Mouse (Mus musculus) left cerebral cortex, postnatal 25 days (tissue): ENCODE measurements around the gene Prdm11. TPM values are rescaled to one million over a fixed set of nuclear protein-coding genes. Genes with fewer than 3 reads are reported as not detected.

ENCODE experiments used
- DNase-seq, 2 experiments: peaks; one replicate each; pipeline ENCODE4 v3.0.0; 2022; ENCODE audit warnings: low spot score in 2 of 2, mixed read lengths in 1 of 2
- intact Hi-C: fragments of 180-260 bp; cut with DNase I; formaldehyde crosslinking; loops from one replicate; pipeline ENCODE4 v1.15.1; 2025
- total RNA-seq, 2 experiments: library from RNA; stranded (reverse); gene quantifications; 2 replicates each; pipeline ENCODE4 v1.2.3; 2021

Gene Prdm11
- total RNA-seq, 2 experiments from 2014 or later: 21.7 to 25.8 TPM

GRCm38 (mm10) chr2:93048601-93049323 is 2.8 kb upstream of the Prdm11 start:
- DNase-seq: no peak
- intact Hi-C loops: loop anchor here (5.0 kb wide), 1 partner anchor 96 kb away; no protein-coding TSS in a partner anchor

GRCm38 (mm10) chr2:93047491-93048050 is 1.6 kb upstream of the Prdm11 start:
- DNase-seq: no peak
- intact Hi-C loops: loop anchor here (5.0 kb wide), 1 partner anchor 95 kb away; no protein-coding TSS in a partner anchor

DNA sequence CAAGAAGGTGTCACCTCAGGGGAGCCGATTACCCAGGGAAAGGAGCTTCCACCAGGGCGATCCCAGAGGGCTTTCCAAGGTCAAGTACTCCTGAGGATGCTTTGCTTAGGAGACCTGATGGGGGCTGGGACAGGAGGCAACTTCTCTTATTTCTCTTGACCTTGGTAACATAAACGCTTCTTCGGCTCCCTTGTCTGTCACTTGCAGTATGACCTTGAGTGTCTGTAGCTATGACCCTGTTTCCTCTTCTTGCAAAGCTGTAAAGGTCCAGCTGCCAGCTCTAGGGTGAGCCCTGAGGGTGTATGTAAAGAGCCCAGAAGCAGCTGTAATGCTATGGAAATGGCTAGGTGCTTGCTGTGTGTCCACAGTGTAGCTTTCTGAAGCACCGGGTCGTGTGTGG is 1.1 kb upstream of the Prdm11 start:
- intact Hi-C loops: loop anchor here (5.0 kb wide), 1 partner anchor 95 kb away; no protein-coding TSS in a partner anchor

DNA sequence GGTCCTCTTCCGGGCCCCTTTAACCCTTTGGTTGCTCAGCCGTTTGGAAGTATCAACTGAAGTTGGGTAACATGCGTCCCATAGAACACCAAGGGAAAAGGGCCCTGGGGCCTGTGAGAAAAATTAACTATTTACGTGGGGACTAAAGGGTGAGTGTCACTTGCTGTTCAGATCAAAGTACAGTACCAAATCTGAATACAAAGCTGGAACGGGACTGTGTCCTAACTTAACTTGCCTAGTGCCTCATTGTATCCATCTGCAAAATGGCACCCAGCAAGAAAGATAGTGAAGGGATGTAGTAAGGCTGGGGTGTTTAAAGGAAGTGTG is 505 bp upstream of the Prdm11 start:
- intact Hi-C loops: loop anchor here (5.0 kb wide), 1 partner anchor 94 kb away; no protein-coding TSS in a partner anchor
- DNase-seq: no peak

More for the DNA sequence above, 1.1 kb upstream of the Prdm11 start:
- no peak for DNase-seq

GRCm38 (mm10) chr2:93045129-93045817 is 694 bp downstream of the Prdm11 start:
- intact Hi-C loops: loop anchor here (5.0 kb wide), 1 partner anchor 93 kb away; no protein-coding TSS in a partner anchor
- DNase-seq: peak; percentile 93 to 96

GRCm38 (mm10) chr2:93043449-93044157 is 2.4 kb downstream of the Prdm11 start:
- intact Hi-C loops: no loop called here
- no peak for DNase-seq

DNA sequence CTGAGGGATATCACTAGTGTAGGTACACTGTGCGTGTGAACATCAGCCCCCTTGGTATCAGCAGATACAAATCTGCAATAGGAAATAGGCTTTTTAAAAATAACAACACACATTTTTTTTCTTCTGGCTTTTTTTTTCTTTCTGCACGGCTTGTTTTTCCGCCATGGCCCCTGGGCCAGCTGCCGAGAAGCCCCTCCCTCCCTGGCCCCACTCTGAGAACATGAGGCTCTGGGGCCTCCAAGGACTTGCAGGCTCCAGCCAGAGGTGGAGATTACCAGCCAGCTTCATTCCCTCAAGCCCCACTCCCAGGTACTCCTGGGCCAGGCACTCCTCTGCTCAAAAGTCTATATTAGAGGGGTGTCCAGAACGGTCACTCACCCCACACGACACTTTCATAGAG is 4.5 kb downstream of the Prdm11 start:
- intact Hi-C loops: no loop called here
- no peak for DNase-seq

DNA sequence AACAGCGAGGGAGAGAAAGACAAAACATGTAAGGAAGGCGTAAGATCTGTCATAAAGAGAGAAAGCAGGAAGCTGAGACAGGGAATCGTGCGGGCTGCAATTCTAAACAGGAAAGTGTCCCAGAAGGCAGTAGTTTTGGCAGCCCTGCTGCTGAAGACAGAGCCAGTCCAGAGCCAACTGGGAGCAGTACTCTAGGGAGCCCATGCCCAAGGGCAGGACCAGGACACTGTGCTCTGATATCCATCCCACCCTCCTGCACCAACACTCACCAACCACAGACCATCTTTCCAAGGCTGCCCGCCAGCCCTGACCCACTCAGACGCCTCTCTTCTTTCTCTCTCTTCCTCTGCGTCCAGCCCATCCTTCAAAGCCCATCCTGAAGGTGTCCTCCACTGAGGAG is 5.1 kb downstream of the Prdm11 start:
- no peak for DNase-seq
- intact Hi-C loops: no loop called here

DNA sequence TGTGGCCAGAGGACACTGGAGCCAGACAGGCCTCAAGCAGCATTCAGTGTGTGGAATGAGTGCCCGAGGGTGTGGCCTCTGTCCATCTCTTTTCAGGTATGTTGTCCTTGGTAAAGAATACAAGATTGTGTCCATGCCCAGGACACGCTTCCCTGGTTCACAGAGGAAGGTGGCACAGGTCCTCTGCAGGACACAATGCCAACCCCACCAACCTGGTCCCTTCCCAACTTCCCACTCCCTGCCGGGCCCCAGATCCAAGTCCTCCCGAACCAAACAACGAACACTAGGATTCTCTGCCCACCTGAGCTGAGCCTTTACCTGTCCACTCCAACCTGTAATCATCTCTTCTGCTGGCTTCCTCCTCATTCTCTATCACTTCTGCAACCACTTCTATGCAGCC is 6.3 kb downstream of the Prdm11 start:
- intact Hi-C loops: no loop called here

GRCm38 (mm10) chr2:93039043-93039442 is 6.9 kb downstream of the Prdm11 start:
- no peak for DNase-seq
- intact Hi-C loops: no loop called here

More for the DNA sequence above, 6.3 kb downstream of the Prdm11 start:
- no peak for DNase-seq

DNA sequence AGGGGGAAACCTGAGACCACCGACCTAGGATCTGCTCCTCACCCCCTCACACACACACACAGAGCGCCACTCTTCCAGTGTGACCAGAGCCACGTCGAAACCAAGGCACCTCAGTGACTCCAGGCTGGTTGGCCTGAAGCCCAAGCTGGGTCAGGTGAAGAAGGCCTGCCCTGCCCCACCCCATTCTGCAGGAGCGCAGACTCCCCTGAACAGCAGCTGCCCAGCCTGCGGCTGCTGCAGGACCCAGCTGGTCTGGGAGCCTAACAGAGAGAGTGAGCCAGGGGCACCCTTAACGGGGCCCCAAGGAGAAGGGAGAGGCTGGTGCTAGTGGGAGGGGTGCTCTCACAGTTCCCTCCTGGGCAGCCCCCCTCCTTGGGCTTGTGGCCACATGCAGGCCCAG is 10.3 kb downstream of the Prdm11 start:
- no peak for DNase-seq
- intact Hi-C loops: no loop called here

DNA sequence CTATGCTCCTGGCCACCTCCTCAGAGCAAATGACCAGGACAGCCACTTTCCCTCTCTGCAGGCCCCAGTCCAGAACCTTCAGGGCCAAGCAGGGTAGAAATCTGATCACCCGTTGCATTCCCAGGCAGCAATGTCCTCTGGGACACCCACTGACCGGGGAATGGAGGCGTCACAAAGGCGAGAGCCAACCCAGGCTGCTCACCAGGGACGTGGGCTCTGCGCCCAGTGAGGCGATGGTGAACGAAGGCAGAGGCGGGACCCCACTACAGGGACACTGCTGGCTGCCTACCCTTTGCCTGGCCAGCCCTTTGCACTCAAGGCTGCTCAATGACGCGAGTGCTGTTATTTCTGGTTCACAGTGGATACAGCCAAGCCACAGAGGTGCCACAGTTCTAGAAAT is 13.3 kb downstream of the Prdm11 start:
- intact Hi-C loops: no loop called here
- DNase-seq: no peak

GRCm38 (mm10) chr2:93032049-93032448 is 13.9 kb downstream of the Prdm11 start:
- intact Hi-C loops: no loop called here
- DNase-seq: peak in 1 of 2 experiments; percentile 28

DNA sequence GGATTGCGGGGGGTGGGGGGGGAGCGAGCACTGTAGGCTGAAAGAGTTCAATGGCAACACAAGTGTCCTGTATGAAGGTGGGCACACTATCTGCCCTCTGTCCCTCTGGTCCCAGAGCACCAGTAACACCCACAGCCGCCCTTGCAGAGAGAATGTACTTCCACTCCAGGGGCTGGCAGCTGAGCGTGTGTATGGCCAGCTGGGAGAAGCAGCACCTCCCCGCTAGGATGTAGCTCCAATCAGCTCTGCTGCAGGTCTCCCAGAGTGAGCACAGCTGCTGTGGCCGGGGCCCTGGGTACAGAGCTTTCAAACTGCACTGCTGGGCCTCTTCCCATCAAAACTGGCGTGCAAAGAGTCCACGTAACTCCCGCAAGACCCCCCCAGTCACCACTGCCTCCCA is 14.9 kb downstream of the Prdm11 start:
- DNase-seq: no peak
- intact Hi-C loops: no loop called here

GRCm38 (mm10) chr2:93030101-93030500 is 15.9 kb downstream of the Prdm11 start:
- no peak for DNase-seq
- intact Hi-C loops: no loop called here

GRCm38 (mm10) chr2:93029267-93030060 is 16.5 kb downstream of the Prdm11 start:
- DNase-seq: peak in 1 of 2 experiments; percentile 44
- intact Hi-C loops: no loop called here

GRCm38 (mm10) chr2:93028865-93029264 is 17.1 kb downstream of the Prdm11 start:
- DNase-seq: no peak
- intact Hi-C loops: no loop called here

DNA sequence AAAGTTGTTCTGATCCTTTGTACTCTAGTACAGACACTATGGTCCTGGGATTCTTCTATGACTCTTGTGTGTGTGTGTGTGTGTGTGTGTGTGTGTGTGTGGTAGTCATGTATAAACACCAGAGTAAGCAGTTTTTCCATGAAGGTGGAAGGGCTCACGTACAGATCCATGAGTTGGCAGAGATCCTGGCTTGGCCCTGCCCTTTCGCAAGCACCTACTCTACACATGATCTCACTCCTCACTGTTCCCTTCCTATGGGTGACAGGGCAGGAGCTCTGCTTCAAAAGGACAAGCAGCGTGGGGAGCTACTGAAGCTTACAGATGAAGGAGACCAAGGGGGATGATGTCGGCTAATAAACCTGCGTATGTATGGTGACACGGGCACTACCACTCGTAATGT is 18.3 kb downstream of the Prdm11 start:
- intact Hi-C loops: no loop called here
- DNase-seq: no peak

DNA sequence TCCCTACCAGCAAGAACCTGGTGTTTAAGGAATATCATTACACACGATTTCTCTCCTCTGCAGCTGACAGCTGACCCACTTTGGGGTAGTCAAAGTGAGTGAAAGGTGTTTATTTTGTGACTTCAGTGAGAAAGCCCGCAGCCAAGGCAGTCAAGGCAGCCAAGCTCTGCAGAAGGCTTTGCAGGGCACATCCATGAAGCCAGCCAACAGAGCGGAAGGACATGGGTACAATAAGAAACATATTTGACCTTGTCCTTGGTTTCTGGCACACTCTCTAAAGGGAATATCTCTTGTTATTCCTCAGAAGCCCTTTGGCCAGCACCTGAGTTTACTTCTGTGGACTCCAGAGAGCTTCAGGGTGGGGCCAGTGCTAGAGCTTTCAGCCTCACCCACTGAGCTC is 21.5 kb downstream of the Prdm11 start:
- intact Hi-C loops: no loop called here
- DNase-seq: no peak
